Mouse (Mus musculus): ENCODE data around the gene Lrrc38. TPM values are rescaled to one million over a fixed set of nuclear protein-coding genes. Genes with fewer than 3 reads are reported as not detected.

The Lrrc38 gene
- total RNA-seq, 2 experiments from 2014 or later, result 22.7 to 26.8 TPM

DNA sequence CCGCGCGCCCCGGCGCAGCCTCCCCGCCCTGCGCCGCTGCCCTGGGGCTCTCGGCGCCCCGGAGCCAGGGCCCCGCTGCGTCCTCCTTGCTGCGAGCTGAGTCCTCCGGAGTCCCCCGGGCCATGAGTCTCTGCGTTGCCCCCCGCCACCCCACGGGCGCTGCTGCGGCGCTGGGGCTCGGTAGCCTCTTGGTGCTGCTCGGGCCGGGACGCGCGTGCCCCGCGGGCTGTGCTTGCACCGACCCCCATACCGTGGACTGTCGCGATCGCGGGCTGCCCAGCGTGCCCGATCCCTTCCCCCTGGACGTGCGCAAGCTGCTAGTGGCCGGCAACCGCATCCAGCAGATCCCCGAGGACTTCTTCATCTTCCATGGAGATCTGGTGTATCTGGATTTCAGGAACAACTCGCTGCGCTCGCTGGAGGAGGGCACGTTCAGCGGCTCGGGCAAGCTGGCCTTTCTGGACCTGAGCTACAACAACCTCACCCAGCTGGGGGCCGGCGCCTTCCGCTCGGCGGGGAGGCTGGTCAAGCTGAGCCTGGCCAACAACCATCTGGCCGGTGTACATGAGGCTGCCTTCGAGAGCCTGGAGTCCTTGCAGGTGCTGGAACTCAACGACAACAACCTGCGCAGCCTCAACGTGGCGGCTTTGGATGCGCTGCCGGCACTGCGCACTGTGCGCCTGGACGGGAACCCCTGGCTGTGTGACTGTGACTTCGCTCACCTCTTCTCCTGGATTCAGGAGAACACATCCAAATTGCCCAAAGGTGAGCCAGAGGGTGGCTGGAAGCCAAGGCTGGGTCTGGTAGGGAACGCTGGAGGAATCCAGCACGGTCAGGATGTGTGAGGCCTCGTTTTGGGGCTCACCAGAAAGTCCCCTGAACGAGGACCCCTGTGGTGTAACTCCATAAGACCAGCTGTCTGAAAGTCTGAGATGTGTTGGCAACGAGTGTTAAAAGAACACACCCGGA, 774 bp downstream of the Lrrc38 start:
- peak; percentile 31 for DNase-seq

GRCm38 (mm10) chr4:143352301-143352700, 2.7 kb downstream of the Lrrc38 start:
- DNase-seq, result peak; percentile 38

DNA sequence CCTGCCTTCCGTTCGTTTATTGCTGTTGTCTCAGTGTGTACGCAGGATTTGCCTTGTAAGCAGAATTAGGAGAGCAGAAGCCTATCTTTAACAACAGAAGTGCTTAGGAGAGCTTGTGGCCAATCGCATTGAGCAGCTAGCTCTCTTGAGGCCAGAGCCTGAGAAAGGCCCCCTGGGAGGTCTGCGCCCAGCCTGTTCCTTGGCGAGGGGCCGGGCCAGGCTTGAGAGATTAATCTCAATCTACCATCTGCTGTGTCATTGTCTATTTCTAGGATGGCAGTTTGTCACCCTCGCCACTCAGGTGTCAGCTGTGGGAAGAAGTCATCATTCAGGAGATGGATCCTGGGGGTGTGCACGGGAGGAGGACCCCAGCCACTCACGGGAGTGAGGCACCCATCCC, 12.0 kb downstream of the Lrrc38 start:
- peak; percentile 44 for DNase-seq

- DNase-seq, result no peak
These were observed 17.0 kb downstream of the Lrrc38 start for GRCm38 (mm10) chr4:143366415-143367041.

DNA sequence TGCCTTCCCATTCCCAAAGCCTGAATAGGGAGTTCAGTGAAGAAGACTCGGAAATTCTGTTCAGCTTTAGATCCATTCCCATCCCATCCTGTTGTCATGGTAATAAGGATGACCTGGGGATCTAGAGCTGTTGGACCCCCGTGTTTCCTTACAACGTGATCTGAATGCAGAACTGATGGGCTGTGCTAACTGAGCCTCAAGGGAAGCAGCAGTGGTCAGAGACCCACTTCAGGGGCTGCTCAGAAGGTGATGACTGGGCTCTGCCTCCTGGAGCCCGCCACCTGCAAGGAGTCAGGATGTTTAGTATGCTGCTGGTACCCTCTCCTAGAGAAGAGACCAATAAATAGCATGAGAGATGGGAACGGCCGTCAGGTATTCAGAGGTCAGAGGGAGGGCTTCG, 29.9 kb downstream of the Lrrc38 start:
- no peak for DNase-seq

DNA sequence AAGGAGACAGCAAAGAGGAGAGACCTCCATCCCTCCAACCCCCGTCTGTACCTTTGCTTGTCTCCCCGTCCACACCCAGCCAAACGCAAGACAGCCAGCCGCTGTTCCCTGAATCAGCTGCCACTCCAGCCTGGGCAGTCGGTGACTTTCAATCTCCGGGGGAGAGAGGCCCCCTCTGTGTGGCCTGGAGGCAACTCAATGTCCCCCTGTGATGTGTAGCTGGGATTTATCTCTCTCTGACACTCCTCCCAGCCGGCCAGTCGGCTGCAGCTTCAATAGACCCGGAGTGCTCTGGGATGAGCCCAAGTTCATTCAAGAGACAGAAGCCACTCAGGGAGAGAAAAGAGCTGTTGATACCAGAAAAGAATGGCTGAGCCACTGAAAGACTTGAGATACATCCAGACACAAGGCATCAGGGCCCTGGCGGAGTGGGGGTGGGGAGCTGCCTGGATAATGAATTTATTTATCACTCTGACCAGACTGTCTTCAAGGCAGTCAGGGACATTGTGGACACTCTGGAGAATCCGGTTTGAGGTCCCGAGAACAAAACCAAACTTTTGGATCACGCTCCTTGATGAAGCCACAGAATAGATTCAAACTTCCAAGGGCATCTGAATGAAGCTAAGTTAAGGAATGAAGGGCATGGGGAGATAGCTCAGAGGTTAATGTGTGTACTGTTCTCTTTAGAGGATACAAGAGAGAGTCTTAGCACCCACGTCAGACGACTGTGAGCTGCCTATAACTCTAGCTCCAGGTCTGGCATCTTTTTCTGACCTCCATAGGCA, 30.6 kb downstream of the Lrrc38 start:
- no peak for DNase-seq

DNA sequence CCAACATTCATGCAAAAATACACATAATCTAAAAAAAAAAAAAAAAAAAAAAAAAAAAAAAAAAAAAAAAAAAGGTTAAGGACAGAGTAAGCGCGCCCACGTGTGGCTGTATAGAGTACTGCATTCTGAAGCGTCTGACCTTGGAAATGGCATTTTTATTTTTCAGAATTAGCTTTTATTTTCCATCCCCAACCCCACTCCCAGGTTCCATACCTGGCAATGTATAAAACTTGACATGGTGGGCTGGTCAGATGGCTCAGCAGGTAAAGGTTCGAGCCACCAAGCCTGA, 31.1 kb downstream of the Lrrc38 start:
- DNase-seq, result no peak

- DNase-seq, result no peak
These were observed 32.6 kb downstream of the Lrrc38 start for GRCm38 (mm10) chr4:143382163-143382562.

GRCm38 (mm10) chr4:143383646-143384045, 34.1 kb downstream of the Lrrc38 start:
- no peak for DNase-seq

- peak; percentile 14 for DNase-seq
These were observed 39.6 kb downstream of the Lrrc38 start for GRCm38 (mm10) chr4:143388955-143389702.

- DNase-seq, result no peak
These were observed 44.6 kb downstream of the Lrrc38 start, which contains the start of gene Pramel1 for GRCm38 (mm10) chr4:143394181-143394580. Gene Pramel1 (plus strand): TSS chr4:143394428.

- no peak for DNase-seq
These were observed 62.1 kb downstream of the Lrrc38 start for GRCm38 (mm10) chr4:143411566-143412218.

DNA sequence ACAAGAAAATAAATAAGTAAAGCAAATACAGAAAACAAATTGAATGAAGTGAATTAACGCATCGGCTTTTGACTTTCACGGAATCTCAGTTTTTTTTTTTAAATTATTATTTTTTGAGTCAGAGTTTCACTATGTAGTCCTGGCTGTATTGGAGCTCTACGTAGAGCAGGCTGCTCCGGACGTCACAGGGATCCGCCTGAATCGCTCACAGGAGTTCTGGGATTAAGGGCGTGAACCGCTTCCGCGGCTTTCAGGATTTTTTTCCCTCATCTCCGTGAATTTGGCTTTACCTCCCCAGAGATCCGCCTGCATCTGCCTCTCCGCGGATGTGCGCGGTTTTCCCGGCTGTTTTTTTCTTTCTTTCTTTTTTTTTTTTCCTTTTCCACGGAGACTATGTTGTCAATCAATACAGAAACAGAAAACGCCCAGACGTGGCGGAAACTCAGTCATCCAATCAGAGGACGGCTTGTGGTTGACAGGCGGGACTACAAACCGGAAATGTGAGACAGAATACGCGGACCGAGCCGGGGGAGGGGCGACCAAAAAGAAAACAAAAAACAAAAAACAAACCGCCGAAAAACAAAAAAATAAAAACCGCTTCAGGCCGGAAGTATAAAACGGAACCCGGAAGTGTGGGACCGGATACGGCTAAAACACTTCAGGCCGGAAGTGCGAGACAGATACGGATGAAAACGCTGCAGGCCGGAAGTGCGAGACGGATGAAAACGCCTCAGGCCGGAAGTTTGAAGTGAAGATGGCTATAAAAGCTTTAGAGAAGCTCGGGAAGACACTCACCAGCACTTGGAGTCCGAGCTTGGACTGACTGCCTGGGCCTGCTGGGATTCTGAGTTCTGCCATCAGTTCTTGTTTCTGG, 62.9 kb downstream of the Lrrc38 start, which contains the start of gene Pramef8:
Gene Pramef8 (plus strand): TSS at position 208 of the 874 bp plus-strand sequence.
- DNase-seq, result peak; percentile 88

- no peak for DNase-seq
These were observed 64.1 kb downstream of the Lrrc38 start for GRCm38 (mm10) chr4:143413621-143414020.

GRCm38 (mm10) chr4:143414121-143414520, 64.6 kb downstream of the Lrrc38 start:
- DNase-seq, result no peak

Other genes starting within 250 kb of the Lrrc38 start
- 10 to 100 TPM; 16.2 to 21.1 TPM for gene Prdm2, start 136.8 kb upstream of the Lrrc38 start, total RNA-seq (2021)
- 10 to 100 TPM in 1 of 2 experiments, 1 to 10 TPM in 1; 9.5 to 11.5 TPM for gene Pdpn, start 50.2 kb upstream of the Lrrc38 start, total RNA-seq (2021)
- gene Pramel1, start 44.7 kb downstream of the Lrrc38 start, total RNA-seq (2021), result not detected
- gene Pramef8, start 62.7 kb downstream of the Lrrc38 start, total RNA-seq (2021), result 1 to 10 TPM; 6.3 to 6.5 TPM
- gene Oog4, start 100.6 kb downstream of the Lrrc38 start, total RNA-seq (2021), result not detected
- gene Gm13043, start 161.6 kb downstream of the Lrrc38 start, total RNA-seq (2021), result not detected
- gene Gm13040, start 186.2 kb downstream of the Lrrc38 start, total RNA-seq (2021), result not detected
- not detected for gene BC080695, start 201.9 kb downstream of the Lrrc38 start, total RNA-seq (2021)
- not detected for gene Gm13057, start 202.0 kb downstream of the Lrrc38 start, total RNA-seq (2021)